Mouse (Mus musculus): ENCODE results near the gene Prkra.

DNA sequence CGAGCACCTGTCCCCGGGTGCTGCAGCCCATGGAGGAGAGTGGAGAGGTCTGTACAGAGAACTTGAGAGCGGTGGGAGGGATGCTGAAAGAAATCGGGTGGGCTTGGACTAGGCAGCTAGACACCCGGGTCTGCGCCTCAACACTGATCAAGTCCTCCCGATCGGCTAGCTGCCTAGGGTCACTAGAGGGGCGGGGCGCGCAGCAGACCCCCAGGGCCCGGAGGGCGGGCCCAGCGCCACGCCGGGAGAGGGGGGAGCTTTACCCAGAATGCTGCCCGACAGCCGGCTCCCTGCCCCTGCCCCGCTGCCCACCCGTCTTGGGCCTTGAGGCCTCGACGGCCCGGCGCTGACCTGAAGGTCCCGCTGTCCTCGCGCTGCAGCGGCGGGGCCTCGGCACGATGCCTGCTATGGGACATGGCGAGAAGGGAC, 360 bp downstream of the Prkra start:
- TF ChIP-seq NRF1 (IDR thresholded peaks at IDR 0.05; ENCODE audit: low read depth, low read length) (no peak), CTCF (conservative IDR thresholded peaks at IDR 0.05 in 1 of 2, IDR thresholded peaks at IDR 0.05 in 1 of 2; ENCODE audit: low read depth in 2 of 2, low read length in 2 of 2) (no peak), MAFK (IDR thresholded peaks at IDR 0.05; ENCODE audit: insufficient replicate concordance, low read length) (no peak), MEF2A (IDR thresholded peaks at IDR 0.05; ENCODE audit: borderline replicate concordance, low read depth, low read length) (no peak), ZMIZ1 (IDR thresholded peaks at IDR 0.05; ENCODE audit: low read depth, low read length) (no peak), TCF12 (IDR thresholded peaks at IDR 0.05; ENCODE audit: low read depth, low read length) (no peak), USF2 (conservative IDR thresholded peaks at IDR 0.05; ENCODE audit: low read depth, low read length) (no peak), POLR2AphosphoS2 (IDR thresholded peaks at IDR 0.05; ENCODE audit: low read depth, low read length) (no peak), IRF4 (IDR thresholded peaks at IDR 0.05; ENCODE audit: low read depth, low read length) (no peak), POLR2A (IDR thresholded peaks at IDR 0.05; ENCODE audit: low read depth, low read length) (no peak), EP300 (IDR thresholded peaks at IDR 0.05; ENCODE audit: low read length) (no peak), ELF1 (IDR thresholded peaks at IDR 0.05; ENCODE audit: low read depth, low read length) (no peak), TBP (conservative IDR thresholded peaks at IDR 0.05; ENCODE audit: low read depth, low read length) (no peak), ETS1 (conservative IDR thresholded peaks at IDR 0.05; ENCODE audit: low read depth, low read length) (no peak)

Data from CH12.LX (cell line).